Mouse (Mus musculus) embryonic fibroblast, embryonic 13.5 days (primary cell): Measurements from ENCODE around the gene Olfr279.
"Not testable (repeated sequence)": the region's sequence is repeated elsewhere in the genome, so short reads cannot be mapped to it uniquely, and the experiment has no call there.

ENCODE experiments used
- CTCF ChIP-seq: IDR thresholded peaks from 2 replicates; pipeline ENCODE4 v1.5.1; 2011; ENCODE audit warnings: mild to moderate bottlenecking, control low read depth, low read length, moderate library complexity, borderline replicate concordance; ENCODE audit not compliant: insufficient read depth
- POLR2A ChIP-seq: IDR thresholded peaks from 2 replicates; pipeline ENCODE4 v1.6.1; 2011; ENCODE audit warnings: low read depth, mild to moderate bottlenecking, control low read depth, low read length, moderate library complexity

DNA sequence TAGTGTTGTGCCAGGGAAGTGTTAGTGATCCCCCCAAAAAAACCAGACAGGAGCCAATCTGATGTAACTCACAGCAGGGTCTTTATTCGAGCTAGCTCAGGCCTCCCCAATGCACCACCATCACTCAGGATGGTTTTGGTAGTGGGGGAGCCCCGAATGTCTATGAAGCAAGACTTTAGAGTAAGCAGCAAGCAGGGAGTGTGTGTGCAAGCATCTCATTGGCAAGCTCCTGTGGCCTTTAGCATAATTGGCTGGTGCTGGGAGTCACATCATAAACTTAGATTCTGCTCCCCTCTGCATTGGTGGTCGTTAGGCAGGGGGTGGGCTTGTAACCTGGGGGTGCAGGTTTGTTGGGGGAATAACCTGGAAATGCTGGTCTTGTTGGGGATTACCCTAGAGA is 21.5 kb downstream of the Olfr279 start:
- TF ChIP-seq CTCF, POLR2A: not testable (repeated sequence)
